Mouse (Mus musculus): Measurements from ENCODE around the gene Dnajb1.

GRCm38 (mm10) chr8:83567668-83568067 is 40.3 kb upstream of the Dnajb1 start:
- no peak for TF ChIP-seq POLR2A (IDR thresholded peaks at IDR 0.05; ENCODE audit: insufficient read depth, low read length)
- TF ChIP-seq CTCF (IDR thresholded peaks at IDR 0.05; ENCODE audit: low read depth, low read length) = no peak
- no peak for TF ChIP-seq EP300 (IDR thresholded peaks at IDR 0.05; ENCODE audit: insufficient read depth, low read depth, low read length)
